Mouse (Mus musculus) neutrophil, adult 83 days (primary cell): ENCODE results near the gene Gm16451. TPM values are rescaled to one million over a fixed set of nuclear protein-coding genes. Genes with fewer than 3 reads are reported as not detected.

Experiments used
- total RNA-seq, 2 experiments: library from RNA; stranded (reverse); gene quantifications; one replicate each; pipeline ENCODE4 v1.2.4; 2023

Gene Gm16451
- total RNA-seq: not detected

GRCm38 (mm10) chr7:22118145-22118544 is at the start of gene Gm16451:
Gene Gm16451 (minus strand): TSS chr7:22118245.

DNA sequence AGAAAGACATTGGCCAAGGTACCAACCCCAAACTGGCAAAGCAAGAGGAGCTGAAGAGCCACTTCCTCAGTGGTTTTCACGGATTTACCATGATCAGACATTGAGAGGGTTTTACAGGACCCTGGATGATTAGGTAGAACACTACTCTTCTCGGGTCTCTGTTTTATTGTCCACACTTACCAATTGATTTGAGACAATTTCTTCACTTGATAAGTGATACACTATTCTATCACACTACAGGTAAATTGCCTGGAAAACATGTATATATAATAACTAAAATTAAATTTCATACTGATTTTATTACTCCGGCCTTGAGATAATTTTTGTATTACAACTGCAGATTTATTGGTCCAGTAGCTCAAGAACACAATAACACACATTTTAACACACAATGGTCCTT is 45.9 kb upstream of the Gm16451 start, which contains the start of gene Vmn1r142:
Gene Vmn1r142 (minus strand): TSS at position 101 of the 400 bp plus-strand sequence.

DNA sequence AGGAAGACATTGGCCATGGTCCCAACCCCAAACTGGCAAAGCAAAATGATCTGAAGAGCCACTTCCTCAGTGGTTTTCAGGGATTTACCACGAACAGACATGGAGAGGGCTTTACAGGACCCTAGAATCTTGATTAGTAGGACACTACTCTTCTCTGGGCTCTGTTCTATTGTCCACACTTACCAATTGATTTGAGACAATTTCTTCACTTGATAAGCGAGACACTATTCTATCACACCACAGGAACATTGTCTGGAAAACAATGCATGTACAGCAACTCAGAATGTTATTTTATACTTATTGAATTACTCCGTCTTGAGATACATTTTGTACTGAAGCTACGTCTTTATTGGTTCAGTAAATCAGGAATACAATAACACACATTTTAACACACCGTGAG is 16.6 kb upstream of the Gm16451 start, which contains the start of gene Gm10666:
Gene Gm10666 (minus strand): TSS at position 101 of the 400 bp plus-strand sequence.

DNA sequence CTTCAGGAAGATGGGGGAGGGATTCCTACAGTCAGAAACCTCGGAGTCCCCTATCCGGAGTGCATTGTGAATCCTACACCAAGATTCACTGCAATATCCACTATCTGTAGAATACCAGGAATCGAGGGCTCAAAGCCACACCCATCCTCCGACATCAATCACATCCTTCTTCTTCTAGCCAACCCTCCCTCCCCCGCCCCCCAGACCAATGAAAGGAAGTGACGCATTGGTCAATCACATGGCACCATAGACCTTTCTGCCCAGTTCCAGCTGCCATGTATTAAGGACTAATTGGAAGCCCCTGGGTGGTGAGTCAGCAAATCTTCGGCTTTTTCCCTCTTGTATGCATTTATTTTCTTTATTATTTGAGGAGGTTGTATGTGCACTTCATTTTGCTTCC is 49.3 kb downstream of the Gm16451 start, which contains the start of gene Vmn1r139:
Gene Vmn1r139 (plus strand): TSS at position 301 of the 400 bp plus-strand sequence.

Other genes starting within 250 kb of the Gm16451 start
- not detected for gene Gm5891, start 197.0 kb downstream of the Gm16451 start, total RNA-seq
- gene Vmn1r137, start 123.7 kb downstream of the Gm16451 start, total RNA-seq: not detected
- gene Vmn1r138, start 89.3 kb downstream of the Gm16451 start, total RNA-seq: not detected
- gene Gm6176, start 61.9 kb downstream of the Gm16451 start, total RNA-seq: not detected
- gene Vmn1r139, start 49.2 kb downstream of the Gm16451 start, total RNA-seq: not detected
- not detected for gene Gm10666, start 16.5 kb upstream of the Gm16451 start, total RNA-seq
- not detected for gene Vmn1r142, start 45.8 kb upstream of the Gm16451 start, total RNA-seq
- not detected for gene Vmn1r143, start 71.1 kb upstream of the Gm16451 start, total RNA-seq
- not detected for gene Gm8653, start 83.0 kb upstream of the Gm16451 start, total RNA-seq
- gene Gm8453, start 111.2 kb upstream of the Gm16451 start, total RNA-seq: not detected
- not detected for gene Gm4187, start 211.5 kb upstream of the Gm16451 start, total RNA-seq